Mouse (Mus musculus): ENCODE data around the gene Zfp853.

DNA sequence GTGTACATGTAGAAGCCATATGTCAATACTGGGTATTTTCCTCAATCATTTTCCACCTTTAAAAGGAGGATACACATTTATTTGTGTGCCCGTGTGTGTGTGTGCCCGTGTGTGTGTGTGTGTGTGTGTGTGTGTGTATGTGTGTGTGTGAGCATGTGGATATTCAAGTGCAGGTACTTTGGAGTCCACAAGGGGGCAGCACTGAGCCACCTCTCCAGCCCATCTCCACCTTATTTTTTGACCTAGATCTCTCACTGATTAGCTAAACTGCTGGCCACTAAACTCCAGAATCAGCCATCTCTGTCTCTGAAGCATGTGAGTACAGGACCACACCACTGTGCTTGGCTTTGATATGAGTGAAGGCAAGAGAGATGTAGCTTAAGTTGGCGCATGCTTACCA lies 1.4 kb upstream of the Zfp853 start:
- TF ChIP-seq POLR2A (IDR thresholded peaks at IDR 0.05; ENCODE audit: low read depth, low read length) (no peak), CTCF (conservative IDR thresholded peaks at IDR 0.05; ENCODE audit: insufficient read depth, insufficient read length, low read depth, low read length) (peak; percentile 42)
